Mouse (Mus musculus): ENCODE measurements around the gene Olfr52. TPM values are rescaled to one million over a fixed set of nuclear protein-coding genes. Genes with fewer than 3 reads are reported as not detected.
"Not testable (repeated sequence)": the region's sequence is repeated elsewhere in the genome, so short reads cannot be mapped to it uniquely, and the experiment has no call there.

Gene Olfr52
- total RNA-seq (2015; ENCODE audit: low replicate concordance), result not detected in 2 replicates
- not detected in 2 replicates for total RNA-seq (2017; ENCODE audit: low replicate concordance)

- ATAC-seq (replicated peaks; ENCODE audit: low FRiP score, poor library complexity, severe bottlenecking), result no peak
Measured at GRCm38 (mm10) chr2:86185583-86185982, at the start of gene Olfr52. TSS of gene Olfr52 (minus strand) at chr2:86185683.

DNA sequence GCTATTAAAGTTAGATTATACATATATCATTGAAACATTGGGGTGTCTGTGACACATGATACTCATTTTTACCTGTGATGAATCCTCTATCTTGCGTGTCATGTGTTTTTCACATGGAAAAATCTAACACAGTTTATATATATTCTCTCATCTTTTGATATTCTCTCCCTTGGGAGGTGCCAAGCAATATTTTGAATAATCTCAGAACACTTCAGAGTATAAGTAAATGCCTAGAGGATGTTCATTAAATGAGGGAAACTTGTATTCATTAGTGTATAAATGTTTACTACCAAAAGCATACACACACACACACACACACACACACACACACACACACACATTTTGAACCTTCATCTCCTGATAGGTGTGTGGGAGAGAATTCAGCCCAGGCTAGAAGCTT, 45.8 kb upstream of the Olfr52 start, which contains the start of gene Olfr1047:
TSS of gene Olfr1047 (minus strand) at position 101 of the 400 bp plus-strand sequence.
- ATAC-seq (replicated peaks; ENCODE audit: low FRiP score, poor library complexity, severe bottlenecking), result no peak

DNA sequence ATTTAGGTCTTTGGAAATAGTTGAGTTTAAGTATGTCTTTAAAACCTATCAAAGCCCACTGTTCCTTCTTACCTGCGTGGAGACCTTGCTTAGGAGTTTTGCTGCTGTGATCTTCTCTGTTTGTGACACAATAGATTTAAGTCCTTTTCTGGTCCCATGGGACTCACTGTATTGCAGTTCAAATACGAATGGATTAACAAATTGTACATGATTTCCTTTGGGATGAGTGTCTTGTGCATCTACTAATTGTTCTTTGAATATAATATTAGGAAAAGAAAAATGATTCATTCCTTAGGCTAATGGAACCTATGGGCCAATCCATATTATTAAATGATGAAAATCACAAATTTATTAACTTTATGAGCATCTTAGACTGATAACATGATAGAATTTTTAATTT, 33.7 kb upstream of the Olfr52 start, which contains the start of gene Olfr1046:
TSS of gene Olfr1046 (minus strand) at position 101 of the 400 bp plus-strand sequence.
- no peak for ATAC-seq (replicated peaks; ENCODE audit: low FRiP score, poor library complexity, severe bottlenecking)

GRCm38 (mm10) chr2:86202909-86203308, 17.4 kb upstream of the Olfr52 start, which contains the start of gene Olfr1045:
TSS of gene Olfr1045 (minus strand) at chr2:86203009.
- ATAC-seq (replicated peaks; ENCODE audit: low FRiP score, poor library complexity, severe bottlenecking), result no peak

DNA sequence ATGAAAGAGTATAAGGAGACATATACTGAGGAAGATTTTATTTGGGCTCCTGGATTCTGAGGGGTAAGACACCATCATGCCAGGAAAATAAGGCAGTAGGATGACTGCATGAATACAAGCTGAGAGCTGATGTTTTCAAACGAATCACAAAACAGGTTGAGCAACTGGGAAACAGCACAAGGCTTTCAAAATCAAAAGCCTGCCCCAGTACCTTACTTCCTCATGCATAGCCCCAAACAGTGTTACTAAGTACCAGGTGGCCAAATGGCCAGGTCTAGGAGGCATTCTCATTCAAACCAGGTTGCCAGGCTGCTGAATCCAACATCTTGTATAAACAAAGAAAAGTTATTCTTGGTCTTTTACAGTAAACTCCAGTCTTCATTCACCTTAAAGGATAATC, 10.4 kb upstream of the Olfr52 start:
- no peak for ATAC-seq (replicated peaks; ENCODE audit: low FRiP score, poor library complexity, severe bottlenecking)

- no peak for ATAC-seq (replicated peaks; ENCODE audit: low FRiP score, poor library complexity, severe bottlenecking)
Measured at GRCm38 (mm10) chr2:86179950-86180349, 5.5 kb downstream of the Olfr52 start.

DNA sequence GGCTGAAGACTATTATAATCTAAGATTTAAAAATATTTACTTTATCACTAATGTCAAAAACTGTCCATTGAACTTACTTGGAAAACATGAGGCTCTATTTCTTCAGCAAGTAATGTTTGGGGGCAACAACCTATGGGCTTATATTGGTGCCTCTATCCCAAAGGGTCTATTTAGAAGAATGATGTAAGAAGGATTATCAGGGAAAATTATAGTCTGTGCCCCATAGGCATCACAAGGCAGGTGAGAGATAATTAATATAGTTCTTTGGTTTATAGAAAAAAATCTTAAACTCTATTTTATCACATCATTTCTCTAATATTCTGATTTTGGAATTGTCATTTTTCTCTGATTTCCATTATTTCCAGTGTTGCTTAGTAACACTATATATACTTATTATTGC, 7.8 kb downstream of the Olfr52 start, which contains the start of gene Olfr1044:
TSS of gene Olfr1044 (minus strand) at position 101 of the 400 bp plus-strand sequence.
- no peak for ATAC-seq (replicated peaks; ENCODE audit: low FRiP score, poor library complexity, severe bottlenecking)

- ATAC-seq (replicated peaks; ENCODE audit: low FRiP score, poor library complexity, severe bottlenecking), result not testable (repeated sequence)
Measured at GRCm38 (mm10) chr2:86175422-86175821, 10.1 kb downstream of the Olfr52 start.

DNA sequence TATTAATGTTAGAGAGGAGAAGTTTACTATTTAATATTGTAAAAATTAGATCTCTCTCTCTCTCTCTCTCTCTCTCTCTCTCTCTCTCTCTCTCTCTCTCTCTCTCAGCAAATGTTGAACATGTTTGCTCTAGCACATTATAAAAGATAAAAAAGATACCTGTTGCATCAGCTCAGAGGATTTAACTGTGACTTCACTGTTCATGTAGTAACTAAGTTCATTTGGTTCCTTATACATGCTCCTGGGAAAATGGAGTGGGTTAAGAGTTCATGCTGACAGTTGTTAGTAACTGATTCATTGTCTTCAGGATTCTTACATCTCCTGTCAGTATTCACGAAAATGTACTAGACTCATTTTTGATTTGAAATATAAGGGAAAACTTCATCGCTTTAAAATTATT, 18.1 kb downstream of the Olfr52 start, which contains the start of gene Olfr1043:
TSS of gene Olfr1043 (minus strand) at position 101 of the 400 bp plus-strand sequence.
- ATAC-seq (replicated peaks; ENCODE audit: low FRiP score, poor library complexity, severe bottlenecking), result no peak

DNA sequence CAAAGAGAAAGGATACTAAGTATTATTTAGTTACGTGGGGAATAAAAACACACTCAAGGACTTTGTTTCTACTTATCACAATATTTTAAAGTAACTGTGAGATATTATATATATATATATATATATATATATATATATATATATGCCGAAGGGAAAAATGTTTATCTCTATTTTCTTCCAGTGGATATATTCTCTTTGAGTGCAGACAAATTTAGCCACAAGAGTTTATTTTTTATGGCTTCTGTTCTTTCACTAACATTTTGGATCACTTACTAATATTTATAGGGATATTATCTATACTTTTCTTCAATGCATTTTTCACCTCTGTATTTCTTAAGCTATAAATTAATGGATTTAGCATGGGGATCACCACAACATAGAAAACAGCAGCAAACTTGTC, 23.7 kb downstream of the Olfr52 start, which contains the start of gene Olfr1042:
TSS of gene Olfr1042 (minus strand) at position 101 of the 400 bp plus-strand sequence.
- no peak for ATAC-seq (replicated peaks; ENCODE audit: low FRiP score, poor library complexity, severe bottlenecking)

GRCm38 (mm10) chr2:86146632-86147031, 38.9 kb downstream of the Olfr52 start, which contains the start of gene Olfr1040:
TSS of gene Olfr1040 (minus strand) at chr2:86146732.
- ATAC-seq (replicated peaks; ENCODE audit: low FRiP score, poor library complexity, severe bottlenecking), result no peak

DNA sequence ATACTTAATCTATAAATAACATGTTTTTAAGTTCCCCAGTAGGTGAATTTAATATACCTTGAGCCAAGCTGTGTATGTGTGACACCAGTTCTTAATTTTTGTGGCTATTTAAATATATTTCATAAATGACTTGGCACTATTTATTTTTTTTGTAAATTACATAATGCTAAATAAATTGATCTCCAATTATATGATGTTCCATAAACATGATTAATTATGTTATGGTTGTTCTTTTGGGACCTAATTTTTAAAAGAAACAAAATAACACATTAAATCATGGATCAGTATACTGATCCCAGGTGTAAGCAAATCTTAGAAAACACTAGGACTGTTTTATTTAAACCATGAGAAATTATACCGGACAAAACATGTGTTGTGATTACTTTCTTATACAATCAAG, 49.7 kb downstream of the Olfr52 start, which contains the start of gene Olfr1039:
TSS of gene Olfr1039 (minus strand) at position 101 of the 400 bp plus-strand sequence.
- ATAC-seq (replicated peaks; ENCODE audit: low FRiP score, poor library complexity, severe bottlenecking), result no peak

Other genes with a start within 250 kb of the Olfr52 start
- gene Olfr1028, start 235.2 kb downstream of the Olfr52 start, total RNA-seq (2015; ENCODE audit: low replicate concordance), result not detected in 2 replicates
- gene Olfr1028, start 235.2 kb downstream of the Olfr52 start, total RNA-seq (2017; ENCODE audit: low replicate concordance), result 0.42 TPM in 1 of 2 replicates, not detected in the other
- gene Olfr1029, start 211.8 kb downstream of the Olfr52 start, total RNA-seq (2015; ENCODE audit: low replicate concordance), result not detected in 2 replicates
- not detected in 2 replicates for gene Olfr1029, start 211.8 kb downstream of the Olfr52 start, total RNA-seq (2017; ENCODE audit: low replicate concordance)
- not detected in 2 replicates for gene Olfr1030, start 206.4 kb downstream of the Olfr52 start, total RNA-seq (2015; ENCODE audit: low replicate concordance)
- gene Olfr1030, start 206.4 kb downstream of the Olfr52 start, total RNA-seq (2017; ENCODE audit: low replicate concordance), result not detected in 2 replicates
- not detected in 2 replicates for gene Olfr1031, start 195.4 kb downstream of the Olfr52 start, total RNA-seq (2015; ENCODE audit: low replicate concordance)
- not detected in 2 replicates for gene Olfr1031, start 195.4 kb downstream of the Olfr52 start, total RNA-seq (2017; ENCODE audit: low replicate concordance)
- gene Olfr1032, start 180.1 kb downstream of the Olfr52 start, total RNA-seq (2015; ENCODE audit: low replicate concordance), result not detected in 2 replicates
- not detected in 2 replicates for gene Olfr1032, start 180.1 kb downstream of the Olfr52 start, total RNA-seq (2017; ENCODE audit: low replicate concordance)
- gene Olfr1033, start 165.1 kb downstream of the Olfr52 start, total RNA-seq (2015; ENCODE audit: low replicate concordance), result not detected in 2 replicates
- gene Olfr1033, start 165.1 kb downstream of the Olfr52 start, total RNA-seq (2017; ENCODE audit: low replicate concordance), result not detected in 2 replicates
- not detected in 2 replicates for gene Olfr1034, start 139.8 kb downstream of the Olfr52 start, total RNA-seq (2015; ENCODE audit: low replicate concordance)
- not detected in 2 replicates for gene Olfr1034, start 139.8 kb downstream of the Olfr52 start, total RNA-seq (2017; ENCODE audit: low replicate concordance)
- gene Olfr1036, start 111.7 kb downstream of the Olfr52 start, total RNA-seq (2015; ENCODE audit: low replicate concordance), result not detected in 2 replicates
- not detected in 2 replicates for gene Olfr1036, start 111.7 kb downstream of the Olfr52 start, total RNA-seq (2017; ENCODE audit: low replicate concordance)
- not detected in 2 replicates for gene Olfr1037, start 98.3 kb downstream of the Olfr52 start, total RNA-seq (2015; ENCODE audit: low replicate concordance)
- not detected in 2 replicates for gene Olfr1037, start 98.3 kb downstream of the Olfr52 start, total RNA-seq (2017; ENCODE audit: low replicate concordance)
- not detected in 2 replicates for gene Olfr1039, start 49.8 kb downstream of the Olfr52 start, total RNA-seq (2015; ENCODE audit: low replicate concordance)
- not detected in 2 replicates for gene Olfr1039, start 49.8 kb downstream of the Olfr52 start, total RNA-seq (2017; ENCODE audit: low replicate concordance)
- gene Olfr1040, start 39.0 kb downstream of the Olfr52 start, total RNA-seq (2015; ENCODE audit: low replicate concordance), result not detected in 2 replicates
- gene Olfr1040, start 39.0 kb downstream of the Olfr52 start, total RNA-seq (2017; ENCODE audit: low replicate concordance), result 2.2 TPM in 1 of 2 replicates, not detected in the other
- not detected in 2 replicates for gene Olfr1042, start 23.8 kb downstream of the Olfr52 start, total RNA-seq (2015; ENCODE audit: low replicate concordance)
- not detected in 2 replicates for gene Olfr1042, start 23.8 kb downstream of the Olfr52 start, total RNA-seq (2017; ENCODE audit: low replicate concordance)
- gene Olfr1043, start 18.2 kb downstream of the Olfr52 start, total RNA-seq (2015; ENCODE audit: low replicate concordance), result not detected in 2 replicates
- gene Olfr1043, start 18.2 kb downstream of the Olfr52 start, total RNA-seq (2017; ENCODE audit: low replicate concordance), result not detected in 2 replicates
- gene Olfr1044, start 7.9 kb downstream of the Olfr52 start, total RNA-seq (2015; ENCODE audit: low replicate concordance), result not detected in 2 replicates
- 1.1 TPM in 1 of 2 replicates, not detected in the other for gene Olfr1044, start 7.9 kb downstream of the Olfr52 start, total RNA-seq (2017; ENCODE audit: low replicate concordance)
- gene Olfr1045, start 17.3 kb upstream of the Olfr52 start, total RNA-seq (2015; ENCODE audit: low replicate concordance), result not detected in 2 replicates
- gene Olfr1045, start 17.3 kb upstream of the Olfr52 start, total RNA-seq (2017; ENCODE audit: low replicate concordance), result not detected in 2 replicates
- gene Olfr1046, start 33.6 kb upstream of the Olfr52 start, total RNA-seq (2015; ENCODE audit: low replicate concordance), result not detected in 2 replicates
- not detected in 2 replicates for gene Olfr1046, start 33.6 kb upstream of the Olfr52 start, total RNA-seq (2017; ENCODE audit: low replicate concordance)
- not detected in 2 replicates for gene Olfr1047, start 45.7 kb upstream of the Olfr52 start, total RNA-seq (2015; ENCODE audit: low replicate concordance)
- gene Olfr1047, start 45.7 kb upstream of the Olfr52 start, total RNA-seq (2017; ENCODE audit: low replicate concordance), result not detected in 2 replicates
- not detected in 2 replicates for gene Olfr1048, start 54.6 kb upstream of the Olfr52 start, total RNA-seq (2015; ENCODE audit: low replicate concordance)
- not detected in 2 replicates for gene Olfr1048, start 54.6 kb upstream of the Olfr52 start, total RNA-seq (2017; ENCODE audit: low replicate concordance)
- not detected in 2 replicates for gene Olfr1049, start 72.6 kb upstream of the Olfr52 start, total RNA-seq (2015; ENCODE audit: low replicate concordance)
- gene Olfr1049, start 72.6 kb upstream of the Olfr52 start, total RNA-seq (2017; ENCODE audit: low replicate concordance), result not detected in 2 replicates
- gene Olfr1051, start 93.4 kb upstream of the Olfr52 start, total RNA-seq (2015; ENCODE audit: low replicate concordance), result not detected in 2 replicates
- not detected in 2 replicates for gene Olfr1051, start 93.4 kb upstream of the Olfr52 start, total RNA-seq (2017; ENCODE audit: low replicate concordance)
- not detected in 2 replicates for gene Olfr1052, start 106.8 kb upstream of the Olfr52 start, total RNA-seq (2015; ENCODE audit: low replicate concordance)
- gene Olfr1052, start 106.8 kb upstream of the Olfr52 start, total RNA-seq (2017; ENCODE audit: low replicate concordance), result 1.2 TPM in 1 of 2 replicates, not detected in the other
- not detected in 2 replicates for gene Olfr1053, start 129.6 kb upstream of the Olfr52 start, total RNA-seq (2015; ENCODE audit: low replicate concordance)
- not detected in 2 replicates for gene Olfr1053, start 129.6 kb upstream of the Olfr52 start, total RNA-seq (2017; ENCODE audit: low replicate concordance)
- gene Olfr1054, start 149.8 kb upstream of the Olfr52 start, total RNA-seq (2015; ENCODE audit: low replicate concordance), result not detected in 2 replicates
- not detected in 2 replicates for gene Olfr1054, start 149.8 kb upstream of the Olfr52 start, total RNA-seq (2017; ENCODE audit: low replicate concordance)
- gene Olfr1055, start 164.6 kb upstream of the Olfr52 start, total RNA-seq (2015; ENCODE audit: low replicate concordance), result not detected in 2 replicates
- gene Olfr1055, start 164.6 kb upstream of the Olfr52 start, total RNA-seq (2017; ENCODE audit: low replicate concordance), result not detected in 2 replicates
- not detected in 2 replicates for gene Olfr1056, start 176.8 kb upstream of the Olfr52 start, total RNA-seq (2015; ENCODE audit: low replicate concordance)
- gene Olfr1056, start 176.8 kb upstream of the Olfr52 start, total RNA-seq (2017; ENCODE audit: low replicate concordance), result not detected in 2 replicates
- gene Olfr1057, start 192.7 kb upstream of the Olfr52 start, total RNA-seq (2015; ENCODE audit: low replicate concordance), result not detected in 2 replicates
- not detected in 2 replicates for gene Olfr1057, start 192.7 kb upstream of the Olfr52 start, total RNA-seq (2017; ENCODE audit: low replicate concordance)
- gene Olfr1058, start 202.9 kb upstream of the Olfr52 start, total RNA-seq (2015; ENCODE audit: low replicate concordance), result not detected in 2 replicates
- not detected in 2 replicates for gene Olfr1058, start 202.9 kb upstream of the Olfr52 start, total RNA-seq (2017; ENCODE audit: low replicate concordance)
- not detected in 2 replicates for gene Olfr1061, start 228.4 kb upstream of the Olfr52 start, total RNA-seq (2015; ENCODE audit: low replicate concordance)
- gene Olfr1061, start 228.4 kb upstream of the Olfr52 start, total RNA-seq (2017; ENCODE audit: low replicate concordance), result not detected in 2 replicates
- 0.42 TPM in 1 of 2 replicates, not detected in the other for gene Olfr1062, start 241.1 kb upstream of the Olfr52 start, total RNA-seq (2015; ENCODE audit: low replicate concordance)
- not detected in 2 replicates for gene Olfr1062, start 241.1 kb upstream of the Olfr52 start, total RNA-seq (2017; ENCODE audit: low replicate concordance)

Measured in erythroblast, adult 5-6 weeks (primary cell).